Mouse (Mus musculus): ENCODE results near the gene 2310022A10Rik.

DNA sequence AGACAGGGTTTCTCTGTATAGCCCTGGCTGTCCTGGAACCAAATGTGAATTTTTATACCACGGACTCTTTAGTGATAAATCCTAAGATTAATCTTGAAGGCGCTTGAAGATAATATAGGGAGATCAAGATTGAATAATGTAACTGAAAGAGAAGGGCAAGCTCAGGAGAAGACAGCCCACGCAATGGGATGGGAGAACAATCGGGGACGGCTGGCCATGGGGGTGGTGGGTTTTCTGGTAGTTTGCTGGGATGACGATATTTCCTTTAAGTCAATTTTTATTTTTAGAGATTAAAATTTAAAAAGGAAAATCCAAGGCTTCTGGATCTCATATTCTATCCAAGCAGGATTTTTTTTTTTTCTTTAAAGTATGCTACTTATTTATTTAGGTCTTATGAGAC, 10.0 kb upstream of the 2310022A10Rik start:
- TF ChIP-seq FLI1 (IDR thresholded peaks at IDR 0.05; ENCODE audit: low read length): no peak
- TF ChIP-seq GATA1 (IDR thresholded peaks at IDR 0.05; ENCODE audit: borderline replicate concordance, low read length): no peak
